Mouse (Mus musculus) frontal cortex, postnatal 14 days (tissue): ENCODE results near the gene Scrn2.
A peak's percentile ranks its signal among the peaks of the same experiment; 100 is the strongest.

Experiments
- DNase-seq, 2 experiments: peaks; one replicate each; pipeline ENCODE4 v3.0.0; 2022; ENCODE audit warnings: low spot score in 2 of 2

Scrn2 gene

DNA sequence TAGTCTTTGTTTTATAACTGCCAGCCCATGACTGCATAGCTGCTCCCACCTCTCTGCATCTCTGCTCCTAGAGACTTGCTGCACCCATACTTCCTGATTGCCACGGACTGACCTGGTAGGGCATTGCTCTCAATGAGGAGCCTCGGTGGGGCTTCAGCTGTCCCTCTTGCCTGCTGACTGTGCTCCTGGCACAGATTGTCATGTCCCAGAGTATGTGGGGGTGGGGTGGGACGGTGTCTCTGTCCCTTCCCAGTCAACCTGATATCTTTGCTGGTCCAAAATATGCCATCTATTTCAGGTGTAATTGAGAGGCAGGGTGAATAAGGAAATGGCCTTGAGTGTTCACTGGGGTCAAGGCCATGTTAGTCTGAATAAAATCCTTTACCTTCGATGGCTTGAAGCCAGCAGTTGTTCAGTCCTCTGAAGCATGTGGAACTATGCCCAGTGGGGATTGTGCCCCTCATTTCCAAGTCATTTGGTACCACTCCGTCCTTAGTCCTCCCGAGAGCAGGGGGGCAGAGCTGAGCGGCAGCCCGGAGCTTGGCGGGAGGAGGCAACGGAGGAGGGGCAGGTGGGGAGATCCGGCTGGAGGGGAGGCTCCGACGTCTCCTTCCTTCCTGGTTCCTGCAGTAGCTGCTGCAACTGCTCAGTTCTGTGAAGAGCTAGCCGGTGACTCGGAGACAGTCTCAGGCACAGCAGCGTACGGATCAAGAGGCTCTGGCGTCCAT is 20.6 kb downstream of the Scrn2 start, which contains the start of gene Osbpl7:
Osbpl7 (plus strand) TSS at position 413 of the 728 bp plus-strand sequence.
- peak; percentile 68 to 70 for DNase-seq

DNA sequence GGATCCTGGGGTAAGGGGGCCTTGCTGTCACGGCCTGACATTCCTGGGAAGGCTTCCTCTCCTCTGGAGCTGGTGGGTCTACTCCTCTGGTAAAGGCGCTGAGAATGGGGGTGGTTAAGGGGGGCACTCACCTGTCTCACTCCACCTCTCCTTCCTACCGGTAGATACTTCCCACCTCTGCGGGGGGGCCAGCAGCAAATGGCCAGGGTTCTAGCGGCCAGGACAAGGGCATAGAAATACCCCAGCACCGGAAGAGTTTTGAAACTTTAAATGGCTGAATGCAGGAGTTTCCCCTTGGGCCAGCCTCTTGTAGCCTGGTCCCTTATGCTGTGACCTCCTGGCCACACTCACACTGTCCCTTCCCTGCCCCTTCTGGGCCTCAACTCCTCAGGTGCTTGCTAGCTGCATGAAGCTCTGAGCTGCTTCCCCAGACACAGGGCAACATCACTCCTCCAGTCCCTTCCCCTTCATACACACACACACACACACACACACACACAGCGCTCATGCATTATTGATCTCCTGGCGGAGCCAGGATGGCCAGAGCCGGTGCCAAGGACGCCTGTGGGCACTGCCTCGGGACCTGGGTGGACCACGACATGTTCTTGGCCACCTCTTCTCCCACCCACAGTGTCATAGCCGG is 21.3 kb downstream of the Scrn2 start:
- DNase-seq: no peak

DNA sequence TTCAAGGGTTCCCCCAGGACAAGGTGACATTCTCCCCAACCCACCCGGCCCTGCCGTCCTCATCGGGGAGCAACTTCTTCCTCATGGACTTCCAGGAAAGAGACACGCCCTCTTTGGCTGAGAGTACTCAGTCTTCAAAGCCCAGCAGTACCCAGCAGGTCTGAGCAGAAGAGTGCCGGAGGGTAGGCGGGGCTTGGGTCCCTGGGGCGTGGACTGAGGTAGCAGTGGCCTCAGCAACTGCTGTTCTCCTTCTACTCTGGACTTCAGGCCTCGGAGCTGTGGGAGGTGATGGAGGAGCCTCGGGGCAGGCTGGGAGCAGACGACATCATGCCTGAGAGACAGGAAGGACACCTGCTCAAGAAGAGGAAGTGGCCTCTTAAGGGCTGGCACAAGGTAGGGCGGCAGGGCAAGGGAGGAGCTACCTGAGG is 22.5 kb downstream of the Scrn2 start:
- no peak for DNase-seq

DNA sequence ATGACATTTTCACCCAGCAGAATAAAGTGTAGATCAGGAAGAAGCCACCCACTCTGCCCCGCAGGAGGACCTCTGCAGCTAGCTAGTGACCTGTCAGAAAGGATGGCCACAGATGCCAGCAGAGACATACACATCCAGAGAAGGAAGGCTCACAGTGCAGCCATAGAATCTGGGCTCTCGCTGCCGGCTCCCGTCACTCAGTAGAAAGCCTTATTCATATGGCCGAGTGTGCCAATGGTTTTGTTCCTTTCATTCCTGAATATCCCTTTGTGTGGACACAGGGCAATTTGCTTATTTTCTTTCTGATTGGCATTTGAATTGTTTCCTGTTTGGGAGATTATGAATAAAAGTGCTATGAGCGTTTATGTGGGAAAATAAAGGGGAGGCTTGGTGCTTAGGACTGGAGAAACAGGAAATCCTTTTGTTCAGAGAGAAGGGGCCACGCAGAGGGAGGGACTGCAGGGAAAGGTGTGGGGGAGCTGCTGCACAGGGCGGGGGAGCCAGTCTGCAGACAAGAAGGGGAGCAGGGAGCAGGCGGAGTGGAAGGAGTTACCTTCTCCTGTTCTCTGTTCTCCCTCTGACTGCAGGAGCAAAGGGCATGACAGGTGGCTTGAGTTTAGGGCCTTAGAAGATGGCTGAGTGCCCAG is 33.7 kb downstream of the Scrn2 start:
- no peak for DNase-seq

DNA sequence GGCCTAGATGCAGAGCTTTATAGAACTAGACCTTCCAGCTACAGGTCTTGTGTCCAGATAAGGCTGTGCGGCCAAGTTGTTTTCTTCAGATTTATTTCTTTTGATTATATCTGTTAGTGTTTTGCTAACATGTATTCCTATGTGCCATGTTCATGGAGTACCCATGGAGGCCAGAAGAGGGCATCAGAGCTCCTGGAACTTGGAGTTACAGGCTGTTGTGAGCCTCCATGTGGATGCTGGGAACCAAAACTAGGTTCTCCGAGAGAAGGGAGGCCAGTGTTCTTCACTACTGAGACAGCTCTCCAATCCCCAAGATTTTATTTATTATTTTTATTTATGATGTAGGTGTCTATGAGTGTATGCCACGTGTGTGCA is 34.2 kb downstream of the Scrn2 start:
- DNase-seq: no peak

DNA sequence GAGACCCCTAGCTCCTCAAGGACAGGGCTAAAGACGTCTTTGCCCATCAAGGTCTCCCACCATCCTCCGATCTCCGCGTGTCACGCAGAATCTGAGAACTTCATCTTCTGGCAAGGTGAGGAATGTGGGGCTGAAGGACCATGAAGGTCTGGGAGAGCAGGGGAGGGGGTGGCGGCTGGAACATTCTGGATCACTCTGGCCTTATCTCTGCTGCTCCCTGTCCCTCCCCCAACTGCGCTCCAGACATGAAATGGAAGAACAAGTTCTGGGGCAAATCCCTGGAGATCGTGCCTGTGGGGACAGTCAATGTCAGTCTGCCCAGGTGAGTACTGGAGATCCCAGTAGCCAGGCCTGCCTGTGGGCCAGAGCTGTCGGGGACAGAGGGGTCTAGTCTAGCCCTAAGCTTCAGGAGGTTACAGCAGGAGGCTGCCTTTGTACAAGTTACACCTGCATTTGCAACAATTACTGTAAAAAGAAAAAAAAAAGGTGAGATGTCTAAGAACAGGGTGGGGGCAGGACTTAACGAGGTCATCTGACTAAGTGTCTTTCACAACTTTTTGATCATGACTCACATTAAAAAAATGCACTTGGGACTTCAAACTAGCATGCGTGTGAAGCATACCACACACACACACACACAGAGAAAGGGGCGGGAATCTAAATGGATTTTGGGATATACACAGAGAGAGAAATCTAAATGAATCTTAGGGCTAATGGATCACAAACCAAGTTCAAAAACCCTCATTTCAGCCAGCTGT is 36.0 kb downstream of the Scrn2 start:
- no peak for DNase-seq

DNA sequence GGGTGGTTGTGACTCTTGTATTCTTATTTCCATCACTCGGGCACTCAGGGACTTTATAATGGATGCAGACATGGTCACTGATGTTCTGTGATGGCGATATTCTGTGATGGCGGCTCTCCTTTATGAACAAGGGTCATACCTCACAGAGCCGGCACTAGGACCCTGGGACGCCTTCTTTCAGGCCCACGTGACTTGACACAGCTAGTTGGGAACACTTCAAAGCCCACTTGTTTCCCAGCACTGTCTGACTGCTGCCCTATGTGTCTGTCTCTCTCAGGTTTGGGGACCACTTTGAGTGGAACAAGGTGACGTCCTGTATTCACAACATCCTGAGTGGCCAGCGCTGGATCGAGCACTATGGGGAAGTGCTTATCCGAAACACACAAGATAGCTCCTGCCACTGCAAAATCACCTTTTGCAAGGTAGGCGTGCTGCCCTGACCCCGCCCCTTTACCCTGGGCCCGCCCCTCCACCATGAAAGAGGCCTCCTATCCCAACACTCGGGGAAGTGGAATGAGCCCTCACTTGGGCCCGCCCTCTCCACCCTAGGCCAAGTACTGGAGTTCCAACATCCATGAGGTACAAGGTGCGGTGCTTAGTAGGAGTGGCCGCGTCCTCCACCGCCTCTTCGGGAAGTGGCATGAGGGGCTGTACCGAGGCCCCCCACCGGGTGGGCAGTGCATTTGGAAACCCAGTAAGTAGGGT is 37.1 kb downstream of the Scrn2 start:
- DNase-seq: no peak

DNA sequence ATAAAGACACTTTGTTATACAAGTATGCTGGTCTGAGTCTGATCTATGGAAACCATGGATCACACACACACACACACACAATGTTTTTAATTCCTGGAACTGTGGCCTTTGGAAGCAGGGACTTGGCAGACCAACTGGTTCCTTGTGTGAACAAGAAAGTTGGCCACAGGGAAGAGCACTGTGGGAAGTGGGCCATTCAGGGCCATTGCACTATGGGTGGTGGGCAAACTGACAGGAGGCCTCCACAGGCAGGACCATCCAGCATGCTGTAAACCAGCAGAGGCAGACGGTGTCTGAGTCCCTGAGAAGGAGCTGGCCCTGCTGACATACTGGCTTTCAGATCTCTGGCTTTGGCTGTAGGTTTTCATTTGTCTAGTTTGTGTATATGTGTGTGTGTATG is 39.6 kb downstream of the Scrn2 start:
- DNase-seq: no peak

DNA sequence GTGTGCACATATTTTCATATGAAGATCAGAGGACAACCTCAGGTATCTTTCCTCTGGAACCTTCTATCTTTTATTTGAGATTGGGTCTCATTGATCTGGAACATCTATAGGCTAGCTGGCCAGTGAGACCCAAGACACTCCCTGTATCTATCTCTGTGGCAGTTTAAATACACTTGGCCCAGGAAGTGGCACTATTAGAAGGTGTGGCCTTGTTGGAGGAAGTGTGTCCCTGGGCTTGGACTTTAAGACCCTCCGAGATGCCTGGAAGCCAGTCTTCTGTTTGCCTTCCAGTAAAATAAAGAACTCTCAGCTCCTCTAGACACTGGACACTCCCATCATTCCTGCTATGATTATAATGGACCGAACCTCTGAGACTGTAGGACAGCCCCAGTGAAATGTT is 40.0 kb downstream of the Scrn2 start:
- DNase-seq: no peak

DNA sequence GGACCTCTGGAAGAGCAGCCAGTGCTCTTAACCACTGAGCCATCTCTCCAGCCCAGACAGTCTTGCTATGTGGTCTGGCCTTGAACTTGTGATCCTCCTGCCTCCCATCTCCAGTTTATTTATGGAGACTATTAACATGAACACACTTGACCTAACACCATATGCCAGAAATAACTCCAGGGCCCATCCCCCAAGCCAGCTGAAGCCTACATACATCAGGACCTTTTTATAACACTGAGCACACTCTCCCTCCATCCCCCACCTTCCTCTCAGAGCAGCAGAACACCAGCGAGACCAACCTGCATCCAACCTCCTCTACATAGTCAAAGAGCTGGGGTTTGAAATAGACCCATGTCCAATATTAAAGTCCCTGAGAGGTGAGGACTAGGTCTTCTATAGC is 41.4 kb downstream of the Scrn2 start:
- no peak for DNase-seq

DNA sequence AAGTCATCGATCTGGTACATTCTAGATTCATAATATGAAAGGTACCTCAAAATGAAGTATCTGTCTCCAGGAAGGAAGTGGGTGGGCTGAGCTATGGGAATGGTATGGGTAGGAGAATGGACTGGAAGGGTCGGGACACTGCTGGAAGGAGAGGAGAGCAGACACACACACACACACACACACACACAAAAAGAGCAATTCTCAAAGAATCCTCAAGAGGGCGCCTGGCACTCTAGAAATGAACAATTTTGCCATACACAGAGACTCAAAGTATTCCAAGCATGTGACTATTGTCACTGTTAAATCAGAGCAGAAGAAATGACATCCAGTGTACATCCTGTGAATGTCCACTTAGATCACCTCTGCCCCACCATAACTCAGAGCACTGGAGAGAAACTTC is 42.8 kb downstream of the Scrn2 start:
- DNase-seq: peak in 1 of 2 experiments; percentile 43

DNA sequence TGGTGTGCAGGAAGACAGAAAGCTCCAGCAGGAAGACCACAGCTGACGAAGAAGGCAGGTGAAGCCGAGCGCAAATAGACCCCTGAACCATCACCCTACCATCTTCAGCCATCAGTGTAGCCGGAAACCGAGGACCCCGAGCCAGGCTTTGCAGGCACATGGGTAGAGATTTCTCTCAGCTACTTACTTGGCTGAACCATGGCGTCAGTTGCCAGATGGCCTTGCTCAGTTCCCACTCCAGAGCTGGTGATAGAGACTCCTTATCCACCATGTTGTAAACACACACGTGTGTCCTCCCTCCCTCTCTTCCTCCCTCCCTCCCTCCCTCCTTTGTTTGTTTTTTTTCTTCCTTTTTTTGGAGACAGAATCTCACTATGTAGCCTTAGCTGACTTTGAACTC is 44.5 kb downstream of the Scrn2 start:
- DNase-seq: no peak

DNA sequence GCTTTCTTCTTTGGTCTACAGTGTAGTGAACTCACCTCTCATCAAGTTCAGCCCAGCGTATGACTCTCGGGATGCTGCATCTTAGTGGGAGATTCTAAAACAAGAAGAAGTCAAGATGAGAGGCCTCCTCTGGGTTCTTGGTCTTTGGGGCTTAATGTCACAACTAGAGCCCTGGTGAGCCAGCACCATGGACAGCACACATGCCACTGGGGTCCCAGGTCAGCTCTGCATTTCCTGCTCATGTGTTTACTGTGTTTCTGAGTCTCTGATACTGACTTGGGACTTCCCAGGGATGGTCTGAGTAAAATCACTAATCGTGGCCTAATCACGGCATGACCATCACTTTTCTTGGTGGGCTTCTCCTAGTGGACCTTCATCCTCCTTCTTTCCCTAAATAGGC is 49.0 kb downstream of the Scrn2 start:
- no peak for DNase-seq

DNA sequence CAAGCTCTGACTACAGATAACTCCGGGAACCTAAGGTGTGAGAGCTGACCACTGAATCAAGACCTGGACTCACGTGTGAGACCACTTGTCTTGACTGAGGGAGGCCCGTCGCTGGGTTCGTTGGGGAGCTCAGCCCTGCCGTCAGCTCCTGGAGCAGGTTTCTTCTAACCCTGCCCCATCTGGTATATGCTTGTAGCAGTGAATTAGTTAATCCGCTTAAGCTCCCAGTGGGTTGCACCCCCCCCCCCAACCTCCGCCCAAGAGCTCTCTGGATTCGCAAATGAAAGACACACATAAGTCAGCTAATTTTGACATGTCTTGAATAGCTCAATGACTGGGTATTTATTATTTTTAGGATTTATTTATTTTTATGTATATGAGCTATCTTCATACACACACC is 50.6 kb downstream of the Scrn2 start:
- no peak for DNase-seq

DNA sequence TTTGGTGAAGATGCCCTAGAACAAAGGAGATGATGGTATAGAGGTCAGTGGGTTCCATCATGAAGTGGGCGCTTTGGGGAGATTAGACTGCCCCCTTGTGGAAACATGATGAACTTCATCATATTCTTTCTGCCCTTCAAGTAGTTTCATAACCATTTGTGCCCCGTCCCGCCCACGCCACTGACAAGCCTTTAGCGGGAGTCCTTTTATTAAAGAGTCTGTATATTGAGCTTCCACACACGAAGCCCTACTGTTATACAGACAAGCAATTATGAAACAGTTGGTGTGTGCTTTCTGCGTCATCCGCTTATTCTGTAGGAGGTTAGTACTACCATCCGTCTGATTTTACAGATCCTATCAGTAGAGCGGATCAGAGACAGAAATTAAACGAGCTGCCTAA is 53.2 kb downstream of the Scrn2 start:
- no peak for DNase-seq
